Mouse (Mus musculus) subcutaneous adipose tissue, adult 2 months (tissue): ENCODE results near the gene Yrdc. TPM values are rescaled to one million over a fixed set of nuclear protein-coding genes. Genes with fewer than 3 reads are reported as not detected.

Experiments used
- polyA plus RNA-seq: library from polyadenylated mRNA; depleted of rRNA; stranded (reverse); fragments of >200 nt; gene quantifications from 2 replicates; pipeline ENCODE4 v1.2.3, GENCODE M21; 2012; ENCODE audit warnings: low replicate concordance; rRNA removed

The Yrdc gene
- polyA plus RNA-seq, result 29.5 and 40.0 TPM in 2 replicates

GRCm38 (mm10) chr4:124850261-124850913 lies at the start of gene Yrdc:
Gene Yrdc, plus strand, starts transcription at chr4:124850679.

DNA sequence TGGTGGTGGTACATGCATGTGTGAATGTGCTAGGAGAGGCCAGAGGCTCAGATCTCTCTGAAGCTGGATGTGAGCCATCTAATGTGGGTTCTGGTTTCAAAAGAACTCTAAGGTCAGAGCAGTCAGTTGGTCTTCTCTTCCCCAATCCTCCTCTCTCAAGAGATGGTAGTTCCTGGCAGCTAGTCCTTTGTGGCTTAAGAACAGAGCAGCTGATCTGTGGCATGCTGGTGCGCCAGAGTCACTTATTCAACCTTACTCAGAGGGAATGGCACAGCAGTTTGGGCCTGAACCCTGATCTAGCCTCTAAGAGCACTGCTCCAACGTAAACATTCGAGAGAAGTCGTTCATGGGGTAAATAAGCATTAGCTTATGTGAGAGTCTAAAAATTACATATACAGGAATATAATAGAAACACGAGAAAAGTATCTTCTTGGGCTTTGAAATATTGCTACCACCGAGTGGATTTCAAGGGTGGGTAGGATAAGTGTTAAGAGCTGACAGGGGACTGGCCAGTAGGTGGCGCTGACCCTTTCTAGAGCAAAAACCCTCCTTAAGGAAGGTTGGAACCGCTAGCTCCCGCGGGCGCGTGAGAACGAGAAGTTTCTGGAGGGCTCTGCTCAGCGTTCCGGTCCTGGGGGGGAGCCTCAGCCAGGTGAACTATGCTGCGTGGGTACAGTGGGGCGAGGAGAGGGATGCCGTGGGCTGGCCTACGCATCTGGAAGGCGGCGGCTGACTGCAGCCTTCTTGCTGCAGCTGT lies 48.7 kb upstream of the Yrdc start, which contains the start of gene Mtf1:
TSS of gene Mtf1 (plus strand) at position 553 of the 757 bp plus-strand sequence.

DNA sequence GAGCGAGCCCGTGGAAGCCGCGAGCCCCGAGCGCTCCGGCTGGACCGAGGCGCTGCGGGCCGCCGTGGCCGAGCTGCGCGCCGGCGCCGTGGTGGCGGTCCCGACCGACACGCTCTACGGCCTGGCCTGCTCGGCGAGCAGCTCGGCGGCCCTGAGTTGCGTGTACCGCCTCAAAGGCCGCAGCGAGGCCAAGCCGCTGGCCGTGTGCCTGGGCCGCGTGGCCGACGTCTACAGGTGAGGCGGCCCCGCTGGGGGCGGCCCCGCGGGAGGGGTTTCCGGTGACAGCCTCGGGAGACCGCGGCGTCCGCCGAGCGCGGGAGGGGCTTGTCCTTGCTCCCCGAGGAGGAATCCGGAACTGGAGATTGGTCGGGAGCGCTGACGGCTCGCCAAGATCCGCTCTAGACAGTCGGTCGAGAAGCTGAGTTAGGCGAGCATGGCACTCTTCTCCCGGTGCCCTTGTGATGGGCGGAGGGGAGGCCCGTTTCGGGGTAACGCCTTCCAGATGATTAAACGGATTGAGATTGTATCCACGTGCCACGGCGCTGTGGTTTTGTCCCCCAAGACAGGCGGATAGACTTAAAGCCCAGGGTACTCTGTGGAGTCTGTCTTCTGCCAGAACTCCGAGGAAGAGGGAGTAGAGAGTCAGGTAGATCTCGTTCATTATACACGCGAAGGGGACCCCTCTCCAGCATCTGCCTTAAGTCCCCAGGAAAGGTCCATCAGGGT lies 617 bp downstream of the Yrdc start, which contains the start of gene 1110065P20Rik:
TSS of gene 1110065P20Rik (minus strand) at position 264 of the 726 bp plus-strand sequence.

DNA sequence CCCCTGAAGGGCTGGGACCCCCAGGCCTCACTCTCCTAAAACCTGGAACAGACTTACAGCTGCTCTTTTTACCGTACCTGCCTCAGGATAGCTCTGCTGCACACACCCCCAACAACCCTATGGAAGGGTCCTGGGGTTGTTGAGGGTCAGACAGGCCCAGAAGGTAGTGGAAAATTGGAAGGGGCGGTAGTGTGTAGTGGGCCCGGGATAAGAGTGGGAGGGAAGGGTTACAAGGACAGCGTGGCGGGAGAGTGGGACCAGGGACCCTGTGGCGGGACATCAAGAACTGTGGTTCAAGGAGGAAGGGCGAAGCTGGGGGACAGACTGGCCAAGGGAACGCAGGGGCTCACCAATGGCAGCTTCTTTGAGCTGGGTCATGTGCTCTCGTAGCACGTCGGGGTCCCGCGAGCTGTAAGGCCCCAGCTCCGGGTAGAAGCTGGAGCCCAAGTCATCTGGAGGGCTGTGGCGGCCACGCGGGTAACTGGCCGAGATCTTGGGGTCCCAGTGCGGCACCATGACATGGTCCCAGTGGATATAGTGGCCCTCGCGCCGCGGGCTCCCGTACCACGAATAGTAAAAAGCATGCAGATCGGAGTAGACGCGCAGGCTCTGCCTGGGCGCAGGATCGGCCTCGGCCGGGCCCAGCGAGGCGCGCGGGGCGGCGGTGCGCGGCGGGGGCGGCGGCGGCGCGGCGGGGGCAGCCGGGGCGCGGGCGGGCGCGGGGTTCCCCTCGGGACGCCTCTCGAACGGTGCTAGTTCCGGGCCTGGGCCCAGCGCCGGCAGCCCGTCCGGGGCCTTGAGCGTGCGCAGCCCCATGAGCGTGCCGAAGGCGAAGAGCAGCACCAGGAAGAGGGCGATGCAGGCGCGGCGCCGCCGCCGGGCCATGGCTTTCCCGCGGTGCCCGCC lies 11.1 kb downstream of the Yrdc start, which contains the start of gene Maneal:
TSS of gene Maneal (minus strand) at position 889 of the 906 bp plus-strand sequence.

GRCm38 (mm10) chr4:124880599-124880998 lies 30.1 kb downstream of the Yrdc start, which contains the start of gene Epha10:
Gene Epha10, plus strand, starts transcription at chr4:124880899.

Other genes with a start within 250 kb of the Yrdc start
- gene 3100002H09Rik, start 239.9 kb upstream of the Yrdc start, polyA plus RNA-seq, result not detected in 2 replicates
- gene Pou3f1, start 193.9 kb upstream of the Yrdc start, polyA plus RNA-seq, result 0.08 and 0.10 TPM in 2 replicates
- gene Utp11, start 157.1 kb upstream of the Yrdc start, polyA plus RNA-seq, result 5.7 and 7.9 TPM in 2 replicates
- gene Fhl3, start 150.0 kb upstream of the Yrdc start, polyA plus RNA-seq, result 10.4 and 24.3 TPM in 2 replicates
- 10.4 and 20.9 TPM in 2 replicates for gene Sf3a3, start 135.9 kb upstream of the Yrdc start, polyA plus RNA-seq
- gene Inpp5b, start 108.8 kb upstream of the Yrdc start, polyA plus RNA-seq, result 34.5 and 37.7 TPM in 2 replicates
- gene Mtf1, start 48.6 kb upstream of the Yrdc start, polyA plus RNA-seq, result 5.5 and 7.6 TPM in 2 replicates
- 43.1 and 59.2 TPM in 2 replicates for gene 1110065P20Rik, start 517 bp downstream of the Yrdc start, polyA plus RNA-seq
- 0.42 and 0.64 TPM in 2 replicates for gene Maneal, start 11.5 kb downstream of the Yrdc start, polyA plus RNA-seq
- gene Epha10, start 30.2 kb downstream of the Yrdc start, polyA plus RNA-seq, result not detected in 2 replicates
- 12.8 and 22.6 TPM in 2 replicates for gene 9930104L06Rik, start 86.4 kb downstream of the Yrdc start, polyA plus RNA-seq
- 2.0 and 11.9 TPM in 2 replicates for gene Cdca8, start 88.6 kb downstream of the Yrdc start, polyA plus RNA-seq
- 14.3 and 55.1 TPM in 2 replicates for gene Rspo1, start 135.8 kb downstream of the Yrdc start, polyA plus RNA-seq
- gene Gnl2, start 165.9 kb downstream of the Yrdc start, polyA plus RNA-seq, result 22.1 and 37.0 TPM in 2 replicates
- gene Dnali1, start 215.0 kb downstream of the Yrdc start, polyA plus RNA-seq, result 0.09 TPM in 1 of 2 replicates, not detected in the other
- 6.0 and 12.0 TPM in 2 replicates for gene Snip1, start 216.0 kb downstream of the Yrdc start, polyA plus RNA-seq
- gene Meaf6, start 234.5 kb downstream of the Yrdc start, polyA plus RNA-seq, result 13.1 and 18.7 TPM in 2 replicates